Mouse (Mus musculus): Measurements from ENCODE around the gene Wfdc5.

Wfdc5 gene

GRCm38 (mm10) chr2:164174649-164175395 lies 7.7 kb downstream of the Wfdc5 start:
- DNase-seq (ENCODE audit: low spot score in 2 of 2) = peak; percentile 78 to 90

- DNase-seq (ENCODE audit: low spot score in 2 of 2) = no peak
These were observed 9.1 kb downstream of the Wfdc5 start for GRCm38 (mm10) chr2:164173394-164173793.

- DNase-seq (ENCODE audit: low spot score in 2 of 2) = no peak
These were observed 11.6 kb downstream of the Wfdc5 start, which contains the start of gene Kcns1 for GRCm38 (mm10) chr2:164170902-164171301. Gene Kcns1, minus strand, starts transcription at chr2:164171113.

- no peak for DNase-seq (ENCODE audit: low spot score in 2 of 2)
These were observed 12.2 kb downstream of the Wfdc5 start for GRCm38 (mm10) chr2:164170326-164170725.

- peak in 1 of 2 experiments; percentile 19 for DNase-seq (ENCODE audit: low spot score in 2 of 2)
These were observed 14.0 kb downstream of the Wfdc5 start for GRCm38 (mm10) chr2:164168571-164168946.

- DNase-seq (ENCODE audit: low spot score in 2 of 2) = no peak
These were observed 14.6 kb downstream of the Wfdc5 start for GRCm38 (mm10) chr2:164167752-164168570.

GRCm38 (mm10) chr2:164164941-164165340 lies 17.6 kb downstream of the Wfdc5 start:
- DNase-seq (ENCODE audit: low spot score in 2 of 2) = no peak

- DNase-seq (ENCODE audit: low spot score in 2 of 2) = no peak
These were observed 21.0 kb downstream of the Wfdc5 start for GRCm38 (mm10) chr2:164161515-164162055.

- DNase-seq (ENCODE audit: low spot score in 2 of 2) = no peak
These were observed 23.7 kb downstream of the Wfdc5 start for GRCm38 (mm10) chr2:164158838-164159237.

- DNase-seq (ENCODE audit: low spot score in 2 of 2) = no peak
These were observed 26.4 kb downstream of the Wfdc5 start for GRCm38 (mm10) chr2:164156158-164156557.

GRCm38 (mm10) chr2:164154007-164154406 lies 28.5 kb downstream of the Wfdc5 start:
- no peak for DNase-seq (ENCODE audit: low spot score in 2 of 2)

- no peak for DNase-seq (ENCODE audit: low spot score in 2 of 2)
These were observed 30.2 kb downstream of the Wfdc5 start for GRCm38 (mm10) chr2:164152341-164152740.

GRCm38 (mm10) chr2:164150086-164150760 lies 32.3 kb downstream of the Wfdc5 start:
- DNase-seq (ENCODE audit: low spot score in 2 of 2) = no peak

- peak in 1 of 2 experiments; percentile 42 for DNase-seq (ENCODE audit: low spot score in 2 of 2)
These were observed 36.0 kb downstream of the Wfdc5 start for GRCm38 (mm10) chr2:164146556-164146955.

GRCm38 (mm10) chr2:164144541-164144940 lies 38.0 kb downstream of the Wfdc5 start:
- DNase-seq (ENCODE audit: low spot score in 2 of 2) = no peak

GRCm38 (mm10) chr2:164144025-164144424 lies 38.5 kb downstream of the Wfdc5 start:
- DNase-seq (ENCODE audit: low spot score in 2 of 2) = no peak

- DNase-seq (ENCODE audit: low spot score in 2 of 2) = peak; percentile 41 to 62
These were observed 40.5 kb downstream of the Wfdc5 start for GRCm38 (mm10) chr2:164142021-164142420.

- DNase-seq (ENCODE audit: low spot score in 2 of 2) = peak; percentile 17 to 57
These were observed 44.8 kb downstream of the Wfdc5 start for GRCm38 (mm10) chr2:164137754-164138153.

GRCm38 (mm10) chr2:164136393-164136792 lies 46.1 kb downstream of the Wfdc5 start:
- DNase-seq (ENCODE audit: low spot score in 2 of 2) = no peak

GRCm38 (mm10) chr2:164135367-164135766 lies 47.2 kb downstream of the Wfdc5 start:
- DNase-seq (ENCODE audit: low spot score in 2 of 2) = no peak

GRCm38 (mm10) chr2:164134563-164134962 lies 48.0 kb downstream of the Wfdc5 start:
- DNase-seq (ENCODE audit: low spot score in 2 of 2) = no peak

- DNase-seq (ENCODE audit: low spot score in 2 of 2) = no peak
These were observed 51.0 kb downstream of the Wfdc5 start for GRCm38 (mm10) chr2:164131586-164131985.

Data from right cerebral cortex, postnatal 36 days (tissue).